Mouse (Mus musculus): ENCODE measurements around the gene Ddx18. TPM values are rescaled to one million over a fixed set of nuclear protein-coding genes. Genes with fewer than 3 reads are reported as not detected.

Gene Ddx18
- total RNA-seq (2017): 110 and 118 TPM in 2 replicates

DNA sequence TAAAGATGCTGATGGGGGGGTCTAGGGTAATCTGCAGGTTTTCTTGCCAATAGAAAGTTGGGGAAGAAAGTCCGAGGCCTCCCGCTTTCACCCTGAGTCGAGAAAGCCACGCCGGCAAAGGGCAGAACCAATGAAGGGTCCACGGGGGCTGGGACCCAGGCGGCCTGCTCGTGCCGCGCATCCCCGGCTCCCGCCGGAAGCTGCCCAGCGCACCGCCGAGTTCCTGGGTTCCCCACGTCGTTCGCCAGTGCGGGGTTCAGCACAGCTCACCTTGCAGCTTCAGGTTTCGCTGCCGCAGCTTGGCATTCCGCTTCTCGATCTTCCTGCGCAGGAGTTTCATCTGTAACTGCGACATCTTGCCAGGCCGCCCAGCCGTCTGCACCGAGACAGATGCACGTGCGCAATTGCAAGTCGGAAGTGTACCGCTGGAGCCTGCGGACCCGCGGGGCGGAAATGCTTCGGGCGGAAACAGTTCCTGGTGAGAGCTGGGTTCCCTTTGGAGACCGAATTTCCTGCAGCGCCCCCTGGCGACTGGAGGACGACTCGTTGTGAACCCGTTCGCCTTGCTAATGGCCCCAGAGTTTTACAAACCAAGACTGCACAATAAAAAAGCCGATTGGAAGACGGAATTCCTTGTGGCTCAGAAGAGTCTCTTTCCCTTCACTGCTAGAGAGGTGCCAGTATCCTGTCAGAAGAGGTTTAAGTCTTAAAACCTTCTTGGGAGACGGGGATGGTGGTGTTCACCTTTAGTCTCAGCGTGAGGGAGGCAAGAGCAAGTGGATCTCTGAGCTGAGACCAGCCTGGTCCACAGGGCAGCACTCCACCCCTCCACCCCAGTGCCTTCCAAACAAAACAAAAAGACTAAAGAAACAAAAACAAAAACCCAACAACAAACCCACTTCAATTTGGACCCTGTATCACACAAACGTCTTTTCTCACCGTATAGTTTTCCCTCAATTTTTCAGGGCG is at the start of gene Ddx18:
Gene Ddx18, minus strand, starts transcription at position 469 of the 969 bp plus-strand sequence.
- peak; percentile 99 for ATAC-seq (replicated peaks; ENCODE audit: low read depth, poor library complexity, severe bottlenecking)

- no peak for ATAC-seq (replicated peaks; ENCODE audit: low read depth, poor library complexity, severe bottlenecking)
Measured at GRCm38 (mm10) chr1:121608000-121608399, 40.2 kb upstream of the Ddx18 start.

DNA sequence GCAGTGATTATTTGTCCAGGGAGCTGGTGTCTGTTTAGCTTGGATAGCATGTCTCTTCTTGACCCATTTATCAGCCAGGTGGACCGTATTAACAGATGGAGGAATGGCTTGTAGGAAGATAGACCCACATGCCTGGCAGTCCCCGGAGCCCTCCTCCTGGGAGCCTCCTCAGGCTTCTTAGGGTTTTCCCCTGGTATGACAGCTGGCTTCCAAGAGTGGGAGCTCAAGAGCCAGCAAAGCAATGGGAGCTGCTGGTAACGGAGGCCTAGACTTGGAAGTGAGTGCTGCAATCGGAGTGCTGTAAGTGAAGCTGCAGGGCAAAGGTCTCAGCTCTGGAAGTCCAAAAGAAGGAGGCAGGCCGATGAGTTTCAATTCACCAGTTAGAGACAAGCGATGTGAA is 37.3 kb upstream of the Ddx18 start:
- ATAC-seq (replicated peaks; ENCODE audit: low read depth, poor library complexity, severe bottlenecking): no peak

GRCm38 (mm10) chr1:121601893-121602292 is 34.1 kb upstream of the Ddx18 start:
- ATAC-seq (replicated peaks; ENCODE audit: low read depth, poor library complexity, severe bottlenecking): no peak

GRCm38 (mm10) chr1:121601084-121601483 is 33.3 kb upstream of the Ddx18 start:
- no peak for ATAC-seq (replicated peaks; ENCODE audit: low read depth, poor library complexity, severe bottlenecking)

DNA sequence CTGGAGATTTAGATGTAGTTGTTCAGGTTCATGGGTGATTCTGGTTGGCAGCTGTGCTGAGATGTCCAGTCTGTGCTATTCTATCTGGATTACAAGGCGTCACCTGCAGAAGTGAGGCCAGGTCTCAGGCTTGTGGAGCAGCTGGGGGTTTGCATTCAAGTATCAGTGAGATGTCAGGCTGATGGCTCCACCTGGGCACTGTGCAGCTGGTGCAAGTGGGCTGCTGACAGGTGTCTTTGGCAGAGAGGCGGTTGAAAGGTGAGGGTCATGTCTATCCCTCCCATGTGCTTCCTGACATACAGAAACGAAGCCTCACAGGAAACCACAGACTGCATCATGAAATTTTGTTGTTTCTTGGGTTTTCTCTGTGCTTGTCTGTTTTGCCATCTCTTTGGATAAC is 30.6 kb upstream of the Ddx18 start:
- ATAC-seq (replicated peaks; ENCODE audit: low read depth, poor library complexity, severe bottlenecking): no peak

DNA sequence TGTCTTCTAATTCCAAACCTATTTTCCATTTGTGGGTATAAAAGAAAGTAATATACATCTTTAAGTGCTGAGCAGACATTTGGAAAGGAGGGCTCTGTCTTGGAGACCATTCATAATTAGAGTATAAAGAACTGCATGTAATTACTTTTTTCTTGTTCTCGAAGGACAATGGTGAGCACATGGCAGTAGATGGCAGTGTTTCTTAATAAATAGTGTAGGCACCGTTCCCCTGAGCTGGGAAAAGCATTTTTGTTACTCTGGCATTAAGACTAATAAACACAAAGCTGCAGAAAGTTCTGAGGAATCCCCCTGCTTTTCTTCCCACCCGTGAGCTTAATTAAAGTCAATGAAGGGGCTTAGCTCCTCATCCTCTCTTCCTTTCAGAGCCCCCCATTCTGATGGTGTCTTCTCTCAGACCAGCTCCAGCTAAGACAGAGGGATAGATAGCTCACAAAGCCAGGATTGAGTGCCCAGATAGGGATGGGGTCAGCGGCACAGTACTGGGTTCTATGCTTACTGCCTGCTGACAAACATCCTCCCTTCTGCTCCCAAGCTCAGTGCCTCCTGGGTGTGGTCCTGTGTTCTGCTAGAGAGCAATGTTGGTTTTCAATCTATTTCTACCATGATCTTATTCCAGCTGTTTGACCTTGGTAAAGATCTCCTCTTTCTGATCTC is 29.3 kb upstream of the Ddx18 start:
- no peak for ATAC-seq (replicated peaks; ENCODE audit: low read depth, poor library complexity, severe bottlenecking)

GRCm38 (mm10) chr1:121584838-121585237 is 17.0 kb upstream of the Ddx18 start:
- no peak for ATAC-seq (replicated peaks; ENCODE audit: low read depth, poor library complexity, severe bottlenecking)

- no peak for ATAC-seq (replicated peaks; ENCODE audit: low read depth, poor library complexity, severe bottlenecking)
Measured at GRCm38 (mm10) chr1:121581133-121581855, 13.5 kb upstream of the Ddx18 start.

GRCm38 (mm10) chr1:121577491-121577890 is 9.7 kb upstream of the Ddx18 start:
- no peak for ATAC-seq (replicated peaks; ENCODE audit: low read depth, poor library complexity, severe bottlenecking)

DNA sequence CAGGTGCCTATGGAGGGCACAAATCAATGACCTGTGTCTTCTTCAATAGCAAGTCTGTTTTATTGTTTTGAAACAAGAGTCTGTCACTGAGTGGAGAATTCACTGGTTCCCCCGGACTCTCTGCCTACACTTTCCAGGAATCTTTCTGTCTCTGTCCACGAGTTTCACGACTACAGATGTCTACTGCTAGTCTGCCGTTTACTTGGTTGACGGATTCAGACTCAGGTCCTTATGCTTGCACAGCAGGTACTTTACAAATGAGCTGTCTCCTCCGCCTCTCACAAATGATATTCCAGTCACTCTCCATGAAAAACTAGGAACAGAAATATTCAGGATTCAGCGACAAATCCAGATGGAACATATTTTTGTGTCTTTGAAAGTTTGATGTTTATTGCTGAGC is 2.7 kb upstream of the Ddx18 start:
- no peak for ATAC-seq (replicated peaks; ENCODE audit: low read depth, poor library complexity, severe bottlenecking)

- ATAC-seq (replicated peaks; ENCODE audit: low read depth, poor library complexity, severe bottlenecking): no peak
Measured at GRCm38 (mm10) chr1:121557861-121558260, 9.9 kb downstream of the Ddx18 start.

DNA sequence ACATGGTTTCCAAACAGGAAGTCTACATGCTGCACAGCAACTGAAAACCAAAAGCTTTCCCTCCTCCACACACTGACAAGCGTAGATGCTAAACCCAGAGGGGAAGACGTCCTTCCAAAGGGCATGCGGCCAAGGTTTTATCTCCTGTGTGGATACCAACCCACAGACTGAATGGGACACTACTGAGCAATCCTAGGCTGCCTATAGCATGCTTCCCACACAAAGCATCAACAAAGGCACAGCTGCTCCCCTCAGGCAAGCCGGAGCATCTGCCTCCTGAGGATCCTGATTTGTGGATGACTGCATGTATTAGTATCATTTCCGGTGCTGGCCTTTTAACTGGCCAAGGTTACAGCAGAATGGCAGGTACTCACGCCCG is 16.3 kb downstream of the Ddx18 start:
- ATAC-seq (replicated peaks; ENCODE audit: low read depth, poor library complexity, severe bottlenecking): no peak

DNA sequence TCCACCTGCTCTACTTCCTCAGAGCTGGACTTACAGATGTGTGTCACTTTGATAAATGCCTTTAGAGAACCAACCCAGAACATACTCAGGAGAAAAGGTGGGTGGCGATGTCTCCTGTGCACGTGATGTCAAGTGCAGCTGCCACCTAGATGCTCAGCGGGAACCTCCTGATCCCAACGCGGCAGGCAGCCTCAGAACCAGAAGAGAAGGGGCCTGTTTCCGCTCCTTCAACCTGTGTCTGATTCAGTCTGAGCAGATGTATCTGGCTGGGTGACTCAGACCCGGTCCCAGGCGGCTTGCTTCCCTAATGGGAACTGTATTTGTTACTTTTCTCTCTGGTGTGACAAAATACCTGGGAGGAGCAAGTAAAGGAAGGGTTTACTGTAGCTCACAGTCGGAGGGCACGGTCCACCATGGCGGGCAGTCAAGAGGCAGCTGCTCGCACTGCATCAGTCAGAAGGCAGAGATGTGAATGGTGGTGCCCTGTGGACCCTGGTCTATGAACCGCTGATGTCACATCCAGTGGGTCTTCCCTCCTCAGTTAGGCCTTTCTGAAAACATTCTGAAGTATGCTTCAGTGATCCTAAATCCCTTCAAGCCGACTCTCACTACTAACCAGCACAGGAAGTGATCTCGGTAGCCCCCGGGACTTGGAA is 16.9 kb downstream of the Ddx18 start:
- ATAC-seq (replicated peaks; ENCODE audit: low read depth, poor library complexity, severe bottlenecking): no peak

GRCm38 (mm10) chr1:121549456-121549855 is 18.3 kb downstream of the Ddx18 start:
- ATAC-seq (replicated peaks; ENCODE audit: low read depth, poor library complexity, severe bottlenecking): peak; percentile 47; the same call in 1 of the 2 replicates

GRCm38 (mm10) chr1:121548667-121549066 is 19.1 kb downstream of the Ddx18 start:
- no peak for ATAC-seq (replicated peaks; ENCODE audit: low read depth, poor library complexity, severe bottlenecking)

- ATAC-seq (replicated peaks; ENCODE audit: low read depth, poor library complexity, severe bottlenecking): no peak
Measured at GRCm38 (mm10) chr1:121546844-121547243, 20.9 kb downstream of the Ddx18 start.

DNA sequence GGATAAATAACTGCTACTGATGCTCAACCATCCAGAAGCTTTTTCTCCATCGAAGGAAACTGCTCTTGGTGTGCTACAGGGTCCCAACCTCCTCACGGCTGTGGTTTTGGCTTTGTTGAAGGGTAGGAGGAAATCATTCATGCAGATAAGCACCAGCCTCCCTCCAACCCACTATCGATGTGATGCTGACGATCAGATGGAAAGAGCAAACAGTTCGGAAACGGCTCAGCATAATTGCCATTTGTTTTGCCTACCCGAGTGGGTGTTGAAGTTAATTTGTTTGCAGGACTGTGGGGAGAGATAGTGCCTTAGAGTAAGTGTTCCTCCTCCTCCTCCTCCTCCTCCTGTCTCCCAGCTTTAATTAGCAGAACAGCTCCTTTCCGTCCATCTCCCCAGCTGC is 27.4 kb downstream of the Ddx18 start:
- no peak for ATAC-seq (replicated peaks; ENCODE audit: low read depth, poor library complexity, severe bottlenecking)

- no peak for ATAC-seq (replicated peaks; ENCODE audit: low read depth, poor library complexity, severe bottlenecking)
Measured at GRCm38 (mm10) chr1:121531439-121531838, 36.4 kb downstream of the Ddx18 start.

DNA sequence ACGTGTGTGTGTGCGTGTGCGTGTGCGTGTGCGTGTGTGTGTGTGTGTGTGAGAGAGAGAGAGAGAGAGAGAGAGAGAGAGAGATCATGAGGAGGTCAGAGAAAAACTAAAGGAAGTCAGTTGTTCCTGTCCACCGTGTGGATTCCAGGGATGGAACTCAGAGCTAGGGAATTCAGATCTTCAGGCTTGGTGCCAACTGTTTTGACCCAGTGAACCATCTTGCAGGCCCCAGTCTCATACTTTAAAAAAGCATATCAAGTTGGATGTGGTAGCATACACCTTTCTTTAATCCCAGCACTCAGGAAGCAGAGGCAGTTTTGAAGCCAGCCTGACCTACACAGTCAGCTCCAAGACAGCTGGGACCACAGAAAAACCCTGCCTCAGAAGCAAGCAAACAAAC is 38.5 kb downstream of the Ddx18 start:
- ATAC-seq (replicated peaks; ENCODE audit: low read depth, poor library complexity, severe bottlenecking): no peak

Data from common myeloid progenitor, adult 5-6 weeks (primary cell).